Comparison of ENCODE assay signal across 14 mouse cellular contexts in genomic region chr7:139219486-139219885, GRCm38 (mm10). TPM values are rescaled to one million over a fixed set of nuclear protein-coding genes. Genes with fewer than 3 reads are reported as not detected.
A peak's percentile ranks its signal among the peaks of the same experiment; 100 is the strongest.
DNase-seq lines count a peak whose midpoint lies in the region; ATAC-seq and TF ChIP-seq lines count a peak whose summit lies in the region.
"Had no signal": no experiment of that assay in that cellular context is flagged by ENCODE, and none has a peak within 500 bp of the region (broad histone marks: within the 10 kb centered on the region; RNA-seq: fewer than 3 reads in every experiment).

No protein-coding gene starts in this region.

- no peak for ATAC-seq in intestine, embryonic 14.5 days (replicated peaks; ENCODE audit: low FRiP score, low TSS enrichment, low read depth)
- no peak for ATAC-seq in intestine, postnatal 0 days
- ATAC-seq in stomach, postnatal 0 days (ENCODE audit: low FRiP score, low TSS enrichment): no peak
- ATAC-seq: forebrain, embryonic 16.5 days; midbrain, embryonic 13.5 days had no signal

- TF ChIP-seq POLR2A in cerebellum, adult 2 months (IDR thresholded peaks at IDR 0.05; ENCODE audit: borderline replicate concordance, insufficient read depth, low read length): no peak

- TF ChIP-seq CTCF in cerebellum, adult 2 months (IDR thresholded peaks at IDR 0.05; ENCODE audit: borderline replicate concordance, insufficient read depth, low read depth, low read length): no peak
- no peak for TF ChIP-seq CTCF in intestine, postnatal 0 days (IDR thresholded peaks at IDR 0.05; ENCODE audit: low read depth)
- TF ChIP-seq CTCF in stomach, postnatal 0 days (IDR thresholded peaks at IDR 0.05; ENCODE audit: low read depth): no peak

- no peak overlapping the region for H3K4me3 ChIP-seq in cerebellum, adult 2 months (replicated peaks; ENCODE audit: insufficient read depth, low read depth, low read length)
- H3K4me3 ChIP-seq in intestine, embryonic 14.5 days (ENCODE audit: low read depth, low read length): no peak overlapping the region
- H3K4me3 ChIP-seq in intestine, postnatal 0 days (ENCODE audit: low read depth, low read length): no peak overlapping the region
- no peak overlapping the region for H3K4me3 ChIP-seq in stomach, postnatal 0 days (ENCODE audit: low read depth, low read length)
- H3K4me3 ChIP-seq: erythroblast, embryonic 14.5 days; limb, embryonic 12.5 days; midbrain, embryonic 13.5 days had no signal

- WGBS in cerebellum, adult 2 months: 73% methylated on average over 5 of the region's 5 CpGs
- WGBS in intestine, embryonic 14.5 days: 69% methylated on average over 5 of the region's 5 CpGs
- WGBS in intestine, postnatal 0 days: 81% methylated on average over 5 of the region's 5 CpGs
- 65% methylated on average over 5 of the region's 5 CpGs for WGBS in stomach, postnatal 0 days

- peak; percentile 40 to 48 for DNase-seq in cerebellum, postnatal 10 days
- DNase-seq in cerebellum, adult 2 months: no peak
- DNase-seq in intestine, embryonic 14.5 days (ENCODE audit: low spot score): no peak
- peak; percentile 3 for DNase-seq in ovary, postnatal 36 days (ENCODE audit: low spot score)
- DNase-seq in ovary, postnatal 14 days (ENCODE audit: low spot score): no peak
- DNase-seq in stomach, postnatal 0 days (ENCODE audit: low spot score): no peak
- DNase-seq: cerebellum, adult 8-10 months; right cerebral cortex, postnatal 4 days; thymus, postnatal 25 days had no signal

- no peak overlapping the region for H3K4me2 ChIP-seq in intestine, embryonic 14.5 days (ENCODE audit: low read length)
- H3K4me2 ChIP-seq in intestine, postnatal 0 days (replicated peaks; ENCODE audit: low read depth): no peak overlapping the region
- no peak overlapping the region for H3K4me2 ChIP-seq in stomach, postnatal 0 days (replicated peaks; ENCODE audit: low read depth)
- H3K4me2 ChIP-seq: limb, embryonic 12.5 days; midbrain, embryonic 13.5 days had no signal

- H3K27me3 ChIP-seq in cerebellum, adult 2 months (ENCODE audit: control insufficient read depth, insufficient read depth, low read length): no peaks in the 10 kb centered on the region
- no peaks in the 10 kb centered on the region for H3K27me3 ChIP-seq in intestine, embryonic 14.5 days (replicated peaks; ENCODE audit: control insufficient read depth, insufficient read depth, low read length)
- no peaks in the 10 kb centered on the region for H3K27me3 ChIP-seq in intestine, postnatal 0 days (replicated peaks; ENCODE audit: control insufficient read depth, insufficient read depth, low read length)
- no peaks in the 10 kb centered on the region for H3K27me3 ChIP-seq in stomach, postnatal 0 days (ENCODE audit: control insufficient read depth, insufficient read depth, low read length)
- H3K27me3 ChIP-seq: limb, embryonic 12.5 days; midbrain, embryonic 13.5 days had no signal

- H3K9ac ChIP-seq in intestine, embryonic 14.5 days (ENCODE audit: low read length): no peak overlapping the region
- no peak overlapping the region for H3K9ac ChIP-seq in intestine, postnatal 0 days (ENCODE audit: low read depth, low read length)
- no peak overlapping the region for H3K9ac ChIP-seq in stomach, postnatal 0 days (ENCODE audit: low read length)
- H3K9ac ChIP-seq: limb, embryonic 12.5 days; midbrain, embryonic 13.5 days had no signal

- no peak for TF ChIP-seq EP300 in stomach, postnatal 0 days (optimal IDR thresholded peaks at IDR 0.05)

- H3K9me3 ChIP-seq in intestine, embryonic 14.5 days (ENCODE audit: control insufficient read depth, low read length): no peaks in the 10 kb centered on the region
- no peaks in the 10 kb centered on the region for H3K9me3 ChIP-seq in intestine, postnatal 0 days (ENCODE audit: control insufficient read depth)
- H3K9me3 ChIP-seq in stomach, postnatal 0 days (ENCODE audit: control insufficient read depth, low read length): no peaks in the 10 kb centered on the region
- H3K9me3 ChIP-seq: limb, embryonic 12.5 days; midbrain, embryonic 13.5 days had no signal

- no peaks in the 10 kb centered on the region for H3K36me3 ChIP-seq in intestine, embryonic 14.5 days (ENCODE audit: control insufficient read depth, insufficient read depth, low read length)
- no peaks in the 10 kb centered on the region for H3K36me3 ChIP-seq in intestine, postnatal 0 days (ENCODE audit: control insufficient read depth, insufficient read depth)
- H3K36me3 ChIP-seq in stomach, postnatal 0 days (ENCODE audit: control insufficient read depth, insufficient read depth, low read length): no peaks in the 10 kb centered on the region
- H3K36me3 ChIP-seq: limb, embryonic 12.5 days; midbrain, embryonic 13.5 days had no signal

- no peak overlapping the region for H3K27ac ChIP-seq in cerebellum, adult 2 months (ENCODE audit: insufficient read depth, low read length)
- peak overlapping the region; percentile 12; the same call in 1 of the 2 replicates for H3K27ac ChIP-seq in intestine, embryonic 14.5 days (ENCODE audit: low read depth)
- H3K27ac ChIP-seq in intestine, postnatal 0 days (ENCODE audit: low read depth, low read length): no peak overlapping the region
- peak overlapping the region; percentile 35; the same call in 1 of the 2 replicates for H3K27ac ChIP-seq in stomach, postnatal 0 days (replicated peaks)
- H3K27ac ChIP-seq: limb, embryonic 12.5 days; midbrain, embryonic 13.5 days had no signal

- H3K4me1 ChIP-seq in cerebellum, adult 2 months (ENCODE audit: control insufficient read depth, insufficient read depth, low read length): 0 out of 2 replicates have a peak, but pooled peaks cover 5% of the 10 kb centered on the region
- no peaks in the 10 kb centered on the region for H3K4me1 ChIP-seq in intestine, embryonic 14.5 days (replicated peaks; ENCODE audit: control insufficient read depth, insufficient read depth, low read length)
- no peaks in the 10 kb centered on the region for H3K4me1 ChIP-seq in intestine, postnatal 0 days (replicated peaks; ENCODE audit: control insufficient read depth, insufficient read depth, low read length)
- no peaks in the 10 kb centered on the region for H3K4me1 ChIP-seq in stomach, postnatal 0 days (replicated peaks; ENCODE audit: control insufficient read depth, insufficient read depth)
- H3K4me1 ChIP-seq: midbrain, embryonic 13.5 days had no signal

RNA-seq across cellular contexts. Expression of gene Stk32c, which starts 6.4 kb away (rescaled TPM):
- 17.4 and 22.6 TPM in 2 replicates for polyA plus RNA-seq in cerebellum, adult 2 months (2012; rRNA removed)
- polyA plus RNA-seq in intestine, embryonic 14.5 days (2014; fragmentation: Nextera tagmentation; extraction: Ambion mirVana): 0.12 and 0.15 TPM in 2 replicates
- 0.07 and 0.10 TPM in 2 replicates for polyA plus RNA-seq in intestine, postnatal 0 days (2015; fragmentation: Nextera tagmentation; extraction: Ambion mirVana)
- 0.11 TPM in 1 of 2 replicates, not detected in the other for polyA plus RNA-seq in stomach, postnatal 0 days (2015; fragmentation: Nextera tagmentation; extraction: Ambion mirVana)
- polyA plus RNA-seq: erythroblast, embryonic 14.5 days had no signal

RNA-seq across cellular contexts. Expression of gene Lrrc27, which starts 6.7 kb away (rescaled TPM):
- 12.2 and 14.3 TPM in 2 replicates for polyA plus RNA-seq in cerebellum, adult 2 months (2012; rRNA removed)
- 4.7 and 4.9 TPM in 2 replicates for polyA plus RNA-seq in intestine, embryonic 14.5 days (2014; fragmentation: Nextera tagmentation; extraction: Ambion mirVana)
- 2.0 and 2.5 TPM in 2 replicates for polyA plus RNA-seq in intestine, postnatal 0 days (2015; fragmentation: Nextera tagmentation; extraction: Ambion mirVana)
- 3.6 and 5.1 TPM in 2 replicates for polyA plus RNA-seq in stomach, postnatal 0 days (2015; fragmentation: Nextera tagmentation; extraction: Ambion mirVana)
- polyA plus RNA-seq: erythroblast, embryonic 14.5 days had no signal

RNA-seq across cellular contexts. Expression of gene Pwwp2b, which starts 28.8 kb away (rescaled TPM):
- 8.9 and 9.9 TPM in 2 replicates for polyA plus RNA-seq in cerebellum, adult 2 months (2012; rRNA removed)
- 15.9 and 17.3 TPM in 2 replicates for polyA plus RNA-seq in intestine, embryonic 14.5 days (2014; fragmentation: Nextera tagmentation; extraction: Ambion mirVana)
- 12.9 and 16.6 TPM in 2 replicates for polyA plus RNA-seq in intestine, postnatal 0 days (2015; fragmentation: Nextera tagmentation; extraction: Ambion mirVana)
- 16.0 and 17.2 TPM in 2 replicates for polyA plus RNA-seq in stomach, postnatal 0 days (2015; fragmentation: Nextera tagmentation; extraction: Ambion mirVana)
- polyA plus RNA-seq: erythroblast, embryonic 14.5 days had no signal

Comparison
In these comparisons a context has a peak if more than half of its experiments do, and no peak if none do; other contexts are left out.
1. DNase-seq: peak in cerebellum, postnatal 10 days (2 of 2) and ovary, postnatal 36 days (single experiment); none in cerebellum, adult 2 months (0 of 2), intestine, embryonic 14.5 days (single experiment), ovary, postnatal 14 days (single experiment) and stomach, postnatal 0 days (single experiment).
2. H3K27ac ChIP-seq: peak in intestine, embryonic 14.5 days (single experiment) and stomach, postnatal 0 days (single experiment); none in cerebellum, adult 2 months (single experiment) and intestine, postnatal 0 days (single experiment).
3. RNA of gene Stk32c, which starts 6.4 kb away (polyA plus RNA-seq): 17.4 to 22.6 TPM in cerebellum, adult 2 months; 0.12 to 0.15 TPM in intestine, embryonic 14.5 days, 0.11 TPM in stomach, postnatal 0 days and 0.07 to 0.10 TPM in intestine, postnatal 0 days; every median in the first group is over 10 times any median in the second.